Mouse (Mus musculus): ENCODE data around the gene Nfia. TPM values are rescaled to one million over a fixed set of nuclear protein-coding genes. Genes with fewer than 3 reads are reported as not detected.

The Nfia gene
- polyA plus RNA-seq, 1 experiment from 2014 or later, result 31.1 TPM

DNA sequence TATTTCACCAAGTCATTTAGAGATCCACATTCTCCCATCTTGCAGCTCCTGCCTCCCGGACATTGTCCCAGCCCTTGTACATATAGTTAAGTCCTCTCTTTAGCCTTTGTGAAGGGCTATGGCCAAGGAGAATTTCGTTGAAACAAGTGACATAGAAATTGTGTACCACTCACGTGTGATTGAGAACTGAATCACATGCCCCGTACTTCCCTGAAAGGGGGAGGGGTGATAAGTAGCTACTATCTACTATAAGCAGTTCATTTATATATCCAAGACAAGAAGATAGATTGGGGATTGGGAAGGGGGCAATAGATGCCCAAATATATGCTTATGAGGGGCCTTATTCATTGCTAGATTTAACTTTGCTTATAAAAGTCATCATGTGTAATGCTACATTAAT, 5.5 kb upstream of the Nfia start:
- H3K4me3 ChIP-seq, result no peak overlapping the region
- no peak overlapping the region for H3K9ac ChIP-seq
- no peak for ATAC-seq (ENCODE audit: extremely low read depth, insufficient number of reproducible peaks, low FRiP score, low TSS enrichment)
- H3K36me3 ChIP-seq, result no peaks in the 10 kb centered on the region
- no peak overlapping the region for H3K4me2 ChIP-seq
- no peaks in the 10 kb centered on the region for H3K9me3 ChIP-seq
- no peak overlapping the region for H3K27ac ChIP-seq (replicated peaks)
- 68% methylated on average over 4 of the region's 4 CpGs for WGBS
- H3K4me1 ChIP-seq, result peaks cover 22% of the 10 kb centered on the region
- H3K27me3 ChIP-seq (replicated peaks), result no peaks in the 10 kb centered on the region

DNA sequence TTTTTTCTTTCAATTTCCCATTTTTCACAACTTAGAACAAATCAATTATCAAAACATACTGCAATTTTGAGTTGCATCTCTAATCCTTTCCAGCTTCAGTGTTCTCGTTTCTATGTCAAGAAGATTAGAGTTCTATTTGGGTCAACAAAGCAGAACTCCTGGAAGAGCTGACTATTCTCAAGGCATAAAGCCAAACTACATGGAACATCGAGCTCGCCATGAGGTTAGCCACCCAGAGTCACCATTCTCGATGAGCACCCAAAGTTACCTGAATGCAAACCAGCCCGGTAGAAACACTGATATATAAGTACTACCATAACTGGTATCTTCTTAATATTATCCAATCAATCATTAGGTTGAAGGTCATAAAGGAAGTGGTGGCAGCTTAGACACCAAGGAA, 5.0 kb upstream of the Nfia start:
- no peak for ATAC-seq (ENCODE audit: extremely low read depth, insufficient number of reproducible peaks, low FRiP score, low TSS enrichment)
- no peak overlapping the region for H3K4me3 ChIP-seq
- H3K4me1 ChIP-seq, result peaks cover 22% of the 10 kb centered on the region
- H3K36me3 ChIP-seq, result no peaks in the 10 kb centered on the region
- 84% methylated on average over 5 of the region's 5 CpGs for WGBS
- no peak overlapping the region for H3K27ac ChIP-seq (replicated peaks)
- no peaks in the 10 kb centered on the region for H3K27me3 ChIP-seq (replicated peaks)
- no peaks in the 10 kb centered on the region for H3K9me3 ChIP-seq
- no peak overlapping the region for H3K9ac ChIP-seq
- no peak overlapping the region for H3K4me2 ChIP-seq

DNA sequence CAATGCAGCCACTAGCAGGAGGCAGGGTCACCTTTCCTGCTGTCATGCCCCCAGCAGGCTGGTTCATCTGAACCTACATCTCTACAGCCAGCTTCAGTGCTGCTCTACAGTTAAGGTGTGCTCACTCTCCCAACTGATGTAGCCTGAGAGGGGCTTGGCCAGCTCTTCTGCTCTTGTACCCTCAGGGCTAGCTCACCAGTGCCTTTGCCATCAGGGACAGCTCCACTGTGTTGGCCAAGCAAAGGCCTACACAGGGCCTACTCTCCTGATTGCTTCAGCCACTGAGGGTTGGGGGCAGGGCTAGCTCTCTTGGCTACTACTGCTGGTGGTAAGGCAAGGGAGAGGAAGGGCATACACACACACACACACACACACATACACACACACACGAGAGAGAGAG, 2.7 kb upstream of the Nfia start:
- no peaks in the 10 kb centered on the region for H3K36me3 ChIP-seq
- H3K9ac ChIP-seq, result no peak overlapping the region
- no CpG with 5 or more reads among the region's 1 CpGs for WGBS
- no peak for ATAC-seq (ENCODE audit: extremely low read depth, insufficient number of reproducible peaks, low FRiP score, low TSS enrichment)
- no peak overlapping the region for H3K4me3 ChIP-seq
- H3K4me2 ChIP-seq, result no peak overlapping the region
- H3K27ac ChIP-seq (replicated peaks), result no peak overlapping the region
- H3K27me3 ChIP-seq (replicated peaks), result no peaks in the 10 kb centered on the region
- H3K9me3 ChIP-seq, result no peaks in the 10 kb centered on the region
- peaks cover 31% of the 10 kb centered on the region for H3K4me1 ChIP-seq

DNA sequence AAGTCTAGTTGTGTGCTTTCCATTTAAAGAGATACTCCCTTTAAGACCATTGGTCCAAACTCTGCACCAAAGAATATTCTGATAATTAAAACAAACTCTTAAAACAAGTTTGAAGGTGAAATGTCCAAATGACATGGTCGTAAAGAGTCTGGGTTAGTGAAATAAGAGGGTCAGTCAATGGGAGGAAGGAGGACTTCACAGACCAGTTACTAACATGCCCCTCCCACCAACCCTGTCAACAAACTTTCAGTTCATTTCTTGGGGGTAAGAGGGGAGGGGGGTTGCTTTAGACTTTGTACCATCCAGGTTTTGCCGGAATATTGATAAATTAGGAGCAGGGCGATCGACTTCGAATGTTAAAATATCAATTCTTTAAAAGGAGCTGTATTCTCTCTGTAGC, 1.1 kb upstream of the Nfia start:
- no peak for ATAC-seq (ENCODE audit: extremely low read depth, insufficient number of reproducible peaks, low FRiP score, low TSS enrichment)
- 12% methylated on average over 5 of the region's 5 CpGs for WGBS
- Histone ChIP-seq H3K4me1 (peaks cover 28% of the 10 kb centered on the region), H3K9me3 (no peaks in the 10 kb centered on the region), H3K4me2 (peak overlapping the region; percentile 78), H3K36me3 (no peaks in the 10 kb centered on the region), H3K27me3 (replicated peaks) (no peaks in the 10 kb centered on the region), H3K4me3 (peak overlapping the region; percentile 59), H3K27ac (replicated peaks) (peak overlapping the region; percentile 95), H3K9ac (peak overlapping the region; percentile 81)

DNA sequence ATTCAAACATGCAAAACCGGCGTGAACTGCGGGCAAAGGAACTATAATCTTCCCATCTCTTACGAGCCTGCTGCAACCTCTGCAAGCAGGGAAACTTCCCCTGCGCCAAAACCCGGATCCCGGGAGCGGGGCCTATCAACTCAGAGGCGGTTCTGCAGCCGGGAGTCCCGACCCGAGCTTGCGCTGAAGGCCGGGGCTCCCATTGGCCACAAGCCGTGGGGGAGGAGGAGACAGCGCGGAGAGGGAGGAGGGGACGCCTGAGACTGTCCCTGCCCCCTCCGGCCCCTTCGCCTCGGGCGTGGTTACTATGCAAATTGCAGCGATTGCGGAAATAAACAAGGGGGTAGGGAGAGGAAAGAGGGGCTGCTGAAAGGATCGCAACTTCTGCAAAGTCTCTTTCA, 450 bp upstream of the Nfia start:
- H3K4me3 ChIP-seq, result peak overlapping the region; percentile 59
- under 1% methylated on average over 25 of the region's 25 CpGs for WGBS
- peak overlapping the region; percentile 78 for H3K4me2 ChIP-seq
- no peaks in the 10 kb centered on the region for H3K36me3 ChIP-seq
- H3K9me3 ChIP-seq, result no peaks in the 10 kb centered on the region
- no peaks in the 10 kb centered on the region for H3K27me3 ChIP-seq (replicated peaks)
- peak; percentile 95 for ATAC-seq (ENCODE audit: extremely low read depth, insufficient number of reproducible peaks, low FRiP score, low TSS enrichment)
- H3K27ac ChIP-seq (replicated peaks), result peak overlapping the region; percentile 95
- H3K4me1 ChIP-seq, result peaks cover 28% of the 10 kb centered on the region
- peak overlapping the region; percentile 81 for H3K9ac ChIP-seq

DNA sequence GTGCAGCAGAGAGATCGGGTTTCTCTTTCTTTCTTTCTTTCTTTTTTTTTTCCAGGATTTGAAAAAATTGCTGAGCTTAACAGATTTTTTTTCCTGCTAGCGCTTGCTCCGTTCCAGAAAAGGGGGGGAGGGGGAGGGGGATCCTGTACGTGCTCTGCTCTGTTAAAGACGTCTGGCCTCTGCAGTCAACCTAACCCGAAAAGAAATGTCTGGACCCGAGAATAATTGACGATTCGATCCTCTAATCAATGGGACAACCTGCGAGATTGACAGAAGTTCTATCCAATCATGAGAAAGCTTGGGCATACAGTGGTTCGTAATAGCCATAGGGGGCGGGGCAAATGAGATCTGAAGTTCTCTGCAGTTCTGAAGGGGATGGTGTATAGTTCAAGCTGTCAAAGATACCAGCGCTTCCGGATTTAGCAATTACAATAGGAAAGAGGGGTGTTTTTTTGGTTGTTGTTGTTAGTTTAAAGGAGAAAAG, 618 bp downstream of the Nfia start:
- Histone ChIP-seq H3K9me3 (no peaks in the 10 kb centered on the region), H3K27ac (replicated peaks) (peak overlapping the region; percentile 95), H3K4me3 (peak overlapping the region; percentile 59), H3K4me1 (peaks cover 28% of the 10 kb centered on the region), H3K36me3 (no peaks in the 10 kb centered on the region), H3K4me2 (peak overlapping the region; percentile 78), H3K9ac (peak overlapping the region; percentile 78), H3K27me3 (replicated peaks) (no peaks in the 10 kb centered on the region)
- ATAC-seq (ENCODE audit: extremely low read depth, insufficient number of reproducible peaks, low FRiP score, low TSS enrichment), result peak; percentile 32
- under 1% methylated on average over 14 of the region's 14 CpGs for WGBS

DNA sequence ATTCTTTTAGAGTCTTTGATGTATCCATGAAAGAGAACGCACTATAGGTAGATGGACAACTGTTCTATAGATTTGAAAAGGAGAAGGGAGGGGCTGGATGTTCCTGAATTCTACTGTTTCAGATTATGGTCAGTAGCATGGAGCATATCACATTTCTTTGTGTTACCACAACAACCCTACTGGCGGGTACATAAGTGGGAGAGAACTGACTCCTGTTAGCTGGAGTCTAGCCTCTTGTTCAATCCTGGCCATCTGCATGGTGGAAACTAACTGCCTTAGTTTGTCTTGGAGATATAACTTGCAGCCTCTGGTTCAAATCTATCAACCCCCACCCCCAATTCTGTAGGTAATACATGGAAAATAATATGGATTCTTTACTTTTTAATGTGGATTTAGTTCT, 1.3 kb downstream of the Nfia start:
- no peak for ATAC-seq (ENCODE audit: extremely low read depth, insufficient number of reproducible peaks, low FRiP score, low TSS enrichment)
- Histone ChIP-seq H3K9ac (peak overlapping the region; percentile 45), H3K4me1 (peaks cover 28% of the 10 kb centered on the region), H3K9me3 (no peaks in the 10 kb centered on the region), H3K4me2 (peak overlapping the region; percentile 78), H3K4me3 (peak overlapping the region; percentile 59), H3K27me3 (replicated peaks) (no peaks in the 10 kb centered on the region), H3K36me3 (no peaks in the 10 kb centered on the region), H3K27ac (replicated peaks) (peak overlapping the region; percentile 95)
- WGBS, result 57% methylated on average over 2 of the region's 2 CpGs

DNA sequence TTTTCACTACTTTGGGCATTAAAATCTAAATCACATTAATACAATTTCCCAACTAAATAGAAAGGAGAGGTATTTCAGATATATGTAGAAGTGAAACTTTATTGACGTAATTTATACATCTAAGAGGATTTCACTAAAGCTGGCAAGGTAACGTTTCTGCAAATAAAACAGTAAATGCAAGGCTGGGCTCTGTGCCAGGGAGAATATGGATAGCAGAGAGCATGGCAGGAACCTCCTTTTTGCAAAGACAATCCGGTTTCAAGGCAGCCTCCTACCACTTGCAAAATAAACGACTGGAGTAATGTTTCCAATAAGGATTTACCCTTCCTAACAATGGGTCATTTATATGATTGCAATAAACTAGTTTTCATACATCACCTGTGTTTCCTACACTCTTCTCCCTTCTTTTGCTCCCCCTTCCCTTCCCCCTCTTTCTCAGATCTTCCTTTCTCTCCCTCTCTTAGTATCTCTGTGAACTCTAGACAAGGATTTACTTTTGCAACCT, 2.0 kb downstream of the Nfia start:
- Histone ChIP-seq H3K9ac (peak overlapping the region; percentile 100), H3K4me3 (peak overlapping the region; percentile 97), H3K36me3 (no peaks in the 10 kb centered on the region), H3K9me3 (no peaks in the 10 kb centered on the region), H3K4me1 (peaks cover 28% of the 10 kb centered on the region), H3K27me3 (replicated peaks) (no peaks in the 10 kb centered on the region), H3K27ac (replicated peaks) (peak overlapping the region; percentile 95), H3K4me2 (peak overlapping the region; percentile 78)
- 26% methylated on average over 4 of the region's 4 CpGs for WGBS
- no peak for ATAC-seq (ENCODE audit: extremely low read depth, insufficient number of reproducible peaks, low FRiP score, low TSS enrichment)

DNA sequence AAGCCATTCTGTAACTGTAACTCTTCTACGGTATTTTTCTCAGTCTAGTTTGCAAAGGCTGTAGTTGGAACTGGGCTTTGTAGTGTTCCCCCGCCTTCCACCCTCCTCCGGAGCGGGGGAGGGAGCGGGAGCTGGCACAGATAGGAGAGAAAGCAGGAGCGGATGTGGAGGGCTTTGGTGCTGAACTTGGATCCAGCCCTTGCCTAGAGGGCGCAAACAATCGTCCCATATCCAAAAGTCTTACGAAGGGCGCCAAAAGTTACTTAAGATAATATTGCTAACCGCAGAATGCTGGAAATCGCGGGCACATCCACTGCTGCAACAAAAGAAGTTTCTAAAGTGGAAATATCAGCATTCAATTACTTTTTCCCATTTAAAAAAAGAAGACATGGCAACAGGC, 2.5 kb downstream of the Nfia start:
- Histone ChIP-seq H3K4me1 (peaks cover 33% of the 10 kb centered on the region), H3K36me3 (no peaks in the 10 kb centered on the region), H3K27ac (replicated peaks) (peak overlapping the region; percentile 95), H3K4me3 (peak overlapping the region; percentile 97), H3K9me3 (no peaks in the 10 kb centered on the region), H3K9ac (peak overlapping the region; percentile 100), H3K4me2 (peak overlapping the region; percentile 78), H3K27me3 (replicated peaks) (no peaks in the 10 kb centered on the region)
- ATAC-seq (ENCODE audit: extremely low read depth, insufficient number of reproducible peaks, low FRiP score, low TSS enrichment), result no peak
- WGBS, result 1% methylated on average over 13 of the region's 13 CpGs

DNA sequence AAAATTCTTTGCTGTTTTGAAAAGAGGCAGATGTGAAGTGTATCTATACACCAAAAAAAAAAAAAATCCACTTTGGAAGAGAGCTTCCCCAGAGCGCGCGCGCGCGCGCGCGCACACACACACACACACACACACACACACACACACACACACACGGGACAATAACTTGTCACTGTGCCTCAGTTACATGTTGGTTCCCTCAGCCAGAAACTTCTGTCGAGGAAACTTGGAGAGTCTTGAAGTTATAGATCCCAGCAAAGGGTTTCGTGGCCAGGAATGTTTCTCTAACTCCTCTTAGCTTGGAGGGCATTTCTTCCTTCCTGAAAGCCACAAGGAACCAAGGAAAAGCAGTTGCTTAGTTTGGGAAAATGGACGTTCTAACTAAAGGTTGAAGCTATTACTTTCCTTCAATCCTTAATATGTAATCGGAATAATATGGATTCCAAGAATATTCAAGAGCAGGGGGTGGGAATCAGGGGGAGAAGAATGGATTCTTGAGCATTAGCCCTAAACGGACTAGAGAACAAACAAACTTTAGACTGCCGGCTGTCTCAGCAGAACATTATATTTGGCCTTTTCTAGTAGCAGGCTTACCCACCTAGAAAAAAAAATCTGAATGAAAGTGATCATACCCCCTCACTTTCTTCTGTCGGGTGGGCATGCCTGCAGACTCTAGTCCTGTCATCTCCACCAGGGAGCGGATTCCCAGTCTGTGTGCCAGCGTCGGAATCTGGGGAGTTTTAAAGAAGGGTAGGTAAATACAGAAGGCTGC, 3.1 kb downstream of the Nfia start:
- Histone ChIP-seq H3K4me1 (peaks cover 36% of the 10 kb centered on the region), H3K9ac (peak overlapping the region; percentile 100), H3K9me3 (no peaks in the 10 kb centered on the region), H3K4me2 (peak overlapping the region; percentile 78), H3K4me3 (peak overlapping the region; percentile 97), H3K27me3 (replicated peaks) (no peaks in the 10 kb centered on the region), H3K36me3 (no peaks in the 10 kb centered on the region), H3K27ac (replicated peaks) (peak overlapping the region; percentile 95)
- no peak for ATAC-seq (ENCODE audit: extremely low read depth, insufficient number of reproducible peaks, low FRiP score, low TSS enrichment)
- 1% methylated on average over 20 of the region's 20 CpGs for WGBS

DNA sequence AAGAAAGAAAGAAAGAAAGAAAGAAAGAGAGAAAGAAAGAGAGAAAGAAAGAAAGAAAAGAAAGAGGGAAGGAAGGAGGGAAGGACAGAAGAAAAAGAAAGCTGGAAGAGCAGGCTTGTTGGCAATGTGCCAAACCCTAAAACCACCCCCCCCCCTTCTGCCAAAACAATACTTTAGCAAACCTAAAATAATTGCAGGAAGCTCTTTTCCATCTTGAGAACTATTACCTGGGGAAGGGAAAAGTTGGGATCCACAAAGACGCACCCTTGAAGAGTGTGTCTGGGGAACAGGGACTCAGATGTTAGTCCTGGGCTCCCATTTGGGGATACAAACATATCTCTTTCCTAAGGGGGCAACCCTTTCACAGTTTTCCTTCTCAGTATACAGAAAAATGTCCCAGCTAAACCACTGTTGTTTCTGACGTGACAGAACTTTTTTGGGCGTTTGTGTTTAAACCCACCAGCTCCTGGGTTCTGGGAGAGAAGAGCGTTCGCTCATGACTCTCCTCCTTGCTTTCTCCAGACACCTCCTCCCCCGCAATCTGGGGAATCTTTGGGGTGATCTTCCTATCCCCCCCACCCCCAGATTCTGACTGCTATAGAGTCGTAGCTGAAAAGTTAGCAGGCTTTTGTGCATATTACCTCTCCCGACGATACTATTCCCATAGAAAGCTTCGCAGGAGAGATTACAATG, 4.0 kb downstream of the Nfia start:
- Histone ChIP-seq H3K9ac (peak overlapping the region; percentile 100), H3K27ac (replicated peaks) (peak overlapping the region; percentile 95), H3K36me3 (no peaks in the 10 kb centered on the region), H3K4me3 (peak overlapping the region; percentile 97), H3K4me2 (peak overlapping the region; percentile 78), H3K4me1 (peaks cover 37% of the 10 kb centered on the region), H3K27me3 (replicated peaks) (no peaks in the 10 kb centered on the region), H3K9me3 (no peaks in the 10 kb centered on the region)
- ATAC-seq (ENCODE audit: extremely low read depth, insufficient number of reproducible peaks, low FRiP score, low TSS enrichment), result no peak
- 1% methylated on average over 10 of the region's 10 CpGs for WGBS
